Mouse (Mus musculus): ENCODE data around the gene Arhgef28.

Arhgef28 gene

DNA sequence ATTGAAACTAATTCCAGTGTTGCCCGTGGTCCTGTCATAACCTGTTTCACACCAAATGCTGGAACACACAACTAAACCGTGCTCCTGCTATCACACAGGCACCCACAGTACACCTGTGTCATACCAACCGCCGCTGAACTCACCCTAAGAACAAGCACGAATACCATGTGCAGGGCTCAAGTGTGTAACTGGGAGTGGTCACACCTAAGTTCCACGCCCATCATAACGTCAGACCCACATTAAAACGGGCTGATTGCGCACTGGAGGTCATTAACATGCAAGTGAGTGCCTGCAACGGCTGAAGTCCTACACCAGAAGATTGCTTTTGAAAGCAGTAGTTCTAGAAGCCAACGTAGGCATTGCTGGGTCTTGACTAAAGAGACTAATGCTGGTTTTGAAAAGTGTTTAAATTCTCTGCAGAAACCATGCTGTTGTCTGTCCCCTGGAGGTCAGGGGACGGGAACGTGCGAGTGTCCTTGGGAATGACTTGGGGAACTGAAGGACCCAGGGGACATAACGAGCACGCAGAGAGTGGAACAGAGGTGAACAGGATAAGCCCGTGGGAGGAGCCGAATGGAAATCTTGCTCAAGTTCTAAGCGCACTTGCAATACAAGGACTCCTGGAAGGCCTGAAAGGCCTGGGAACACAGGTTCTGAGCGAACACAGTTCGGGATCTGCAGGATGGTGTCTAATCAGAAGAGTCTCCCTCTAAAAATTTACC, 22.9 kb downstream of the Arhgef28 start:
- DNase-seq (ENCODE audit: low spot score in 2 of 2), result peak in 1 of 2 experiments; percentile 36

DNA sequence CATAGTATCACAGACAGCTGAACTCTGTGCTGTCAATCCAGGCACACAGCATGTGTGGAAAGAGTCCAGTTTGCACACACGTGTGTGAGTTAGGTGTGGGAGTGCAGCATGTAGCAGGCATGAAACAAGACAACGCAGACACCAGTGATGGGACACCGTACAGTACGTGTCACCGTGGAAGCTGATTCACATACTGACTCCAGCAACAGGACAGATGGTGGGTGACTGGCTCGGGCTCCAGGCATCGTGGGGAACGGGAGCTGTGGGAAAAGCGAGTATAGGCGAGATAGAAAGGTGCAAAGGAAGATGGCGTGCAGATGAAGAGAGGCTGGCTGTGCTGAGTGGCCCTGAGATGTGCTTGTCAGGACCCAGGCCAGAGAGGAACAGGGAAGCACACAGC, 23.9 kb downstream of the Arhgef28 start:
- DNase-seq (ENCODE audit: low spot score in 2 of 2), result no peak

DNA sequence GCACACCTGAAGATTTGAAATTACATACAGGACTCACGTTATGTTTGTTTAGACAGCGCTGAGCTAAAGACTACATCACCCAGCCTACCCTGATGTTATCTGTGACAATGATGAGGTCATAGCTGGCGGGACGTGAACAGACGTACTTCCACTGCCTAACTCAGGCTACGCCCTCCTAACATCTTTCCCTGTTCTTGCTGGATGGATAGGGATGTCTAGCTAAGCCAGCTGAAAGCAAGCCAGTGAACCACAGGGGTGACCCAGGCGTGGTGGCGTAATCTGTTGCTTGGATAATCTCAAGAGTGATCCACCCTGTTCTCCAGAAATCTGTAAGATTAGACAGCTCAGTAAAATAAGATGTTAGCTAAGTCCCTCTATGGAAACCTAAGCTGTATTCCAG, 25.6 kb downstream of the Arhgef28 start:
- peak in 1 of 2 experiments; percentile 48 for DNase-seq (ENCODE audit: low spot score in 2 of 2)

DNA sequence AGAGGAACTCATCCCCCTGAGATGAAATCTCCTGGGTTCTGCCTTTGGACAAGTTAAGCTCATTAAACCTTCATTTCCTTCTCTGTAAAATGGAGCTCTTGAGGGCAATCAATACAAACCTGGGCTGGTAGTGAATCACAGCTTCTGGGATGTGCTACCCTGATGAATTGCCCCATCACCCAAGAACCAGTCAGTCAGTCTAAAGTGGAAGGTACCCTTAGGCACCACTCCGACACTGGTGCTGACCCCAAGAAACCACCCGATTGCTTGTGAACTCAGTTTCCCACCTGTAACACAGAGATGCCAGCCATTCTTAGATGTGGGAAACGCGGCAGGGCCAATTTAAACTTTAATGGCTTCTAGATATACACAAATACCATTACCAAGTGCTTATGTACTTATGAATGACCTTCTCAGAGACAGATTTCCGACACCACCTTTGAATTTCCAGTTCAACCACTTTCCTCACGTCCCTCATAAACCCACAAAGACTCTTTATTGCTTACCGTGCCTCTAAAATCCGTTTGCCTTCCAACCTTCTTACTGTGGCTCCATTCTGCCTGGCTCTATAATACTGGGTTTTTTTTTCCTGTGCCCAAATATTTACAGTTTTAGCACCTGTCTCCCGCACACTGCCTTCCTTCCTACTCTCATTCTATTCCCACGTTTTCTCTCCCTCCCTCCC, 30.8 kb downstream of the Arhgef28 start:
- DNase-seq (ENCODE audit: low spot score in 2 of 2), result no peak

DNA sequence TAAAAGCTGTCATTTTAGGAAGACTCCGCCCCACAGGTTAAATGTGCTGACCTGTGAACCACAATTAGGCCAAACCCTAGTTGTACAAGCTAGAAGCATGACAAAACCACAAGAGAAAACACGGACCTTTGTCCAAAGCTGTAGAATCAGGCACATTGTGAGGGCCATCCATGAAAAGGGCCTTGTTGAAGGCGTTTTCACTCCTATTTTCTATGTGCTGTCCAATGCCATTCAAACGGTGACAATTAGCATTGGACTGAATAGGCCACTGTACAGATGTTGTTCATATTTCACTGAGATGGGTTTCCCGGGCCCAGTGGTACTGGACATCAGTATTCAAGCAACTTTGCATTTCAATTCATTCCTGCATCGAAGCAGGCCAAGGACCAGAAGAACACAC, 33.2 kb downstream of the Arhgef28 start:
- DNase-seq (ENCODE audit: low spot score in 2 of 2), result no peak

DNA sequence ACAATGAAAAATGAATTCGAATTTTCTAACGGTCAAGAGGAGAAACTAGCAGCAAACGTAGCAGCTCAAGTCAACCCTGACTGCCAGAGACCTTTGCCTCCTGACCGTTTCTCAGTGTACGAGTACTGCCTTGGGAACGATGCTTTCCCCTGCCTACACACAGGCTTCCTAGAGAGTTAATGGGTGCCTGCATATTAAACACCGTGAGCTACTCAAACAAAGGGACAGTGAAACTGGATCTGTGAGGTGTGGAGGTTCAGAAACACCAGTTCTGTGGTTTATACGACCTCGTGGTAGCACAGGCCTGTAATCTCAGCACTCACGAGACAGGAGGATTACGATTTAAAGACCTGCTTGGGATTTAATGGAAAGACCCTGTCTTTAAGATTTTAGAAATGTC, 33.9 kb downstream of the Arhgef28 start:
- DNase-seq (ENCODE audit: low spot score in 2 of 2), result no peak

DNA sequence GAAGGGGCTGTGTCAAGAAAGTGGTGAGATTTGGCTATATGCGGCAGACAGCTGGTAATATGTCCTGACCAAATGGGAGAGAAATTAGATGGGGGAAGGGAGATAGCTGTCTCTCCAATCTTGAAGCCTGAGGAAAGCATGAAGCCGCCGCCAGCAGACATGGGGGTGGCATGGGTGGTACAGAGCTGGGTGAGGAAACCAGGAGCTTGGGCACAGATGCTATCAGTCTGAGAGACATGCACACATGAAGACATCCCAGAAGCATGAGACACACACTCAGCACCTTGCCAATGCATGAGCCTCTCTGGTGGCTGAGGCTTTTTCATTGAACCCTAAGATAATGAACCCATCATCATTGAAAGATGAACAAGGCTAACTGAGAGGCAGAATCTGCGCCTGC, 34.5 kb downstream of the Arhgef28 start:
- no peak for DNase-seq (ENCODE audit: low spot score in 2 of 2)

DNA sequence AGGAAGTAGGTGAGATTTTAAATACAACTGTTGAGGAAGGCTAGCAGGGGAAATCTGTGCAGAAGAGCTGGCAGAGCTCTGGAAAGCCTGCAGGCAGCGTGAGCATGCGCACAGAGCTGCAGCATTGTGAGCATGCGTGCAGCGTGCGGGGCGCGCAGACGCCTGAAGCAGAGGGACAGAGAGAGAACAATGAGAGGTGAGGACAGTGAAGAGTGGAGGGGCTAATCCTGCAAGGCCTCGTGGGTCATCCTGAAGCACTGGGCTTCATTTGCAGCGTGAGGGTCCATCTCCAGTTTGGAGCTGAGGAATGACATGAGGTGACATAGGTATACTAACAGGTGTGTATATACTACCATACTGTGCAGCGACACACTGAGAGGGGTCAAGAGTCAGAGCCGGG, 35.0 kb downstream of the Arhgef28 start:
- DNase-seq (ENCODE audit: low spot score in 2 of 2), result no peak

DNA sequence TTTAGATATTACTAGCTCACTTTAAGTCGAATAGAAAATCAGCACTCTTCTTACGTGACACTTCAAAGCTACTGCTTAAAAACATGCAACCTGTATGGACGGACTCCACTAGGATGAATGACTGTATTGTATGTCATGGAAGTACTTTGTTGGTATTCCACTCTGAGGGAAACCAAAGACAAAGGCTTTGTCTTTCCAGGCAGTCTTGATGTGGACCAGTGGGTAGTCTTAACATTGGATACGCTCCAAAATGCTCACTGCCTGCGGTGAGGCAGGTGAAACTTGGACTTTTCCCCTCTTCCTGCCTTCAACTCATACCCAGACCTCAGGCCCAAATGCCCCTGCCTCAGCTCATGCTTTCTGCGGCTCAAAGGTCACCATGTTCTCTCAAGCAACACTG, 41.4 kb downstream of the Arhgef28 start:
- no peak for DNase-seq (ENCODE audit: low spot score in 2 of 2)

DNA sequence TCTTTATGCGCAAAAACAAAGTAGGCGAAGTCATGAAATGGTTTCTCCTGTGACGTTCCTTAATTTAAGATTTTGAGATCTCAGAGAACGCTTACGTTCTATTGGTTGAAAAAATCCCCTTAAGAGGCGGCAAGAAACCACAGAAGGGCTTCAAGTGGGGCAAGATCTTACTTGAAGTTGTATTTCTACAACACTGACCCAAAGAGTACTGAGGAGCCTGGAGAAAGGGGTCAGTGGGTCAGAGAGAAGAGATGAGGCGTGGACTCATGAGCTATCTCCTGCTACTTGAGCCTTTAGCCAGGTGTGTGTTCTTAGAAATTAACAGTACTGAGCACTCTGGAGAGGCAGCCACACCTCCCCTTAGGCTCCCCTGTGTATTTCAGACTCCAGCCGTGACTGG, 44.7 kb downstream of the Arhgef28 start:
- no peak for DNase-seq (ENCODE audit: low spot score in 2 of 2)

DNA sequence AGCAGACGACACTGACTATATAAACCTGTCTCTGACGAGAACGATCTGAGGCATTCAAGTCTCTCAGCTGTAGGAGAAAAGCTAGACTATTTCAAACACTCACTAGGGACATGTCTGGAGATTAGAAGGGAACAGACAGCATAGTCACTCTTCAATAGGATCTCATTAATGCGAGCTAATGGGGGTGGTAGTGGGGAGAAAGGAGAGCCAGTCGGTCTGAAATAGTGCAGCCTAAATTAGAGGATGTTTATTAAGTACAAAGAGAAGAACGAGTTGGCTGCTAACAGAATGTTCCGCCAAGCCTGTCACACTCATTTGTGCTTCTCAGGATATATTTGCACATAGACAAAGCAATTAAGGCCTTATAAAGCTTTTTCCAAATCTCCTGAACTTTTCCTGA, 49.6 kb downstream of the Arhgef28 start:
- DNase-seq (ENCODE audit: low spot score in 2 of 2), result no peak

DNA sequence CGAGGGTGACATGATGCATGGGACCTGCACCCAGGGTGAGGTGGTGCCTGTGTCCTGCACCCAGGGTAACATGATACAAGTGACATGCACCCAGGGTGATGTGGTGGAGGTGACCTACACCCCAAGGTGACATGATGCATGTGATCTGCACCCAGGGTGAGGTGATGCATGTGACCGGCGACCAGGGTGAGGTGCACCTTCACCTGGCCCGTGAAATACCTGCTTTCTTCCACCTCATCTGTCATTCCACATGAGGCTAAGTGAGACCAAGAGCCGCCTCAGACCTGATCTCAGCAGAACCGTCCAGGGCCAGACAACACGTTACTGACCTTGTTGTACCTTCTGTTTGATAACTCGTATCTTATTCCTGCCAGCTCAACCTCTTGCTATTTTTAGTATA, 53.5 kb downstream of the Arhgef28 start:
- DNase-seq (ENCODE audit: low spot score in 2 of 2), result no peak

DNA sequence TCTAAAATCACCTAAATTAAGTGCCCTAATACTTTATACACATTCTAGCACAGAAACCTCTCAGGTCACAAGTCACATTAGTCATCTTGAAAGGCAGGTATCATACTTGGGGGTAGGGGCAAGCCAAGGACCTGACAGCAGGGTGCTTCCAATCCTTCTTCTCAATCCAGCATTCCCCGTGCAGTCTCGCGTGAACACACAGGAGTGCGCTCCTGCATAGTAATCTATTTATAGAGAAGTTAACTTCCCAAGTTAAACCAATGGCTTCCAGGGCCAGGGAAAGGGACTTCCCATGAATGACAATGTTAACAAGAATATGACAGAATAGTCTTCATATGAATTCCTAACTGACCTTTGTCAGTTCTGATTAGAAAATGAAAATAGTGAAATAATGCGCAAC, 58.7 kb downstream of the Arhgef28 start:
- no peak for DNase-seq (ENCODE audit: low spot score in 2 of 2)

DNA sequence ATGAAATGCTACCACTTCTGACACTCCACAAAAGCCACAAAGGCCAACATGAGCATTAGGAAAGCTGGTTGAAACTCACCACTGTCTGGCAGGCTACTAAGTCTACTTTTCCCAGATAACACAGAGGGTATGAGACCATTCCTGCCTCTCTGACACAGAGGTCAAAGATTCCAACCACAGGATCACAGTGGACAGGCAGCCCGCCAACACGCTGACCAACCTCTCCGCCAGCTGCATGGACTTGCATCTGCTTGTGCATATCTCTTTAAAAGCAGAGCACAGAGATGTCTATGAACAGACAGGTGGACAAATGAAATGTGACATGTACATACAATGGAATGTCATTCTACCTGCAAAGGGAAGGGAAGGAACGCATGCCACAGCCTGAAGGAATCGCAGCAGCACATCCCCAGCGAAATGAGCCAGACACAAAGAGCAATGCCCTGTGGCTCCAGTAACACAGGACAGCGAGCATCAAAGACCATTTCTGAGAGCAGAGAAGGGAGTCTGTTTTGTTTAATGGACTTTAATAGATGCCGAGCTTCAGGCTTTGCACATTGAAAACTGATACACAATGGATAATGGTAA, 59.6 kb downstream of the Arhgef28 start:
- no peak for DNase-seq (ENCODE audit: low spot score in 2 of 2)

DNA sequence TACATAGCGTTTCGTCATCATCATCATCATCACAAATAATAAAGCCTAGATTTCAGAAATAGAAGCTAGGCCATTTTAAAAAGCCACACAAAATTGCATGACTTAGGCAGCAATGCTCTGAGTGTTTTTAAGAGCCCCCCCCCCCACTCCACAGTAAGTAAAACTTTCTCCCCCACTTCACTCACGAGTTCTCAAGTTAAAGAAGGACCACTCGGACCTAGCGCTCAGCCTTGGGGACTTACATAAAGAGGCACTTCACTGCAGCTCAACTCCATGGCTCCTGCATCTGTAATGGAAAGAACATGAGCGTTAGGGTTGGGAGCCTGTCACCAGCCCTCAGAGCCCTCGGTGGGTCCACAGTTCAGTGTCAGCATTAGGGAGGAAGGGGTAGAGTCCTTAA, 60.9 kb downstream of the Arhgef28 start:
- DNase-seq (ENCODE audit: low spot score in 2 of 2), result no peak

DNA sequence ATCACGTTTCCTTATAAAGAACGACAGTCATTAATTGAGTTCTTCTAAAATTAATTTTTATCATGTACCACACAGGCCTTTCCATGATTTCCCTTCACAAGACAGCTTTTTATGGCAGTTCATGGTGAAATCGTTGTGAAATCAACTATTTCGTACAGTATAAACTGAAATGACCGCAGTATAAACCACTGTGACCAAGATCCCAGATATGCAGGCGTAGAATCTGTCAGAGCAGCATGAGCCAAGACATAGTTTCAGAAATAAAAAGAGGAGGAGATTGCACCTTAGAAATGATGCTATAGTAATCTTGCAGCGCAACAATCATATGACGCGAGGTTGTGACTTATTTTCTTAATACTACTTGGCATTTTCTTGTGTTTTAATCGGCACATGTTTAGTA, 63.2 kb downstream of the Arhgef28 start:
- no peak for DNase-seq (ENCODE audit: low spot score in 2 of 2)

DNA sequence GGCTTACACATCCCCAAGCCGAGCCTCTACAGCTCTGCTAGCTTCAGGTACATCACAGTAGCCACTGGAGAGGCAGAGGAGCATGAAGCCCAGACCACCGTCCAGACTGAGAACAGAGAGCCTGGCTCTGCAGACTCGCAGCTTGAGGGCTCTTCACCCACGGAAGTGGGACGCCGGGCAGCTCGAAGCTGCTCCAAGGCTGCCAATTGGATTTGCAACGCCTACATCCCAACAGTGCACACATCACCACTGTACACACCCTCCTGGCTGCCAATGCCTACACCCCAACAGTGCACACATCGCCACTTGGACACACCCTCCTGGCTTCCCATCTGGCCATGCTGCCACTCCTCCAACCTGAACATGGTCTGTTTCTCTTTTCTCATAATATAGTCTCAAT, 65.6 kb downstream of the Arhgef28 start:
- no peak for DNase-seq (ENCODE audit: low spot score in 2 of 2)

DNA sequence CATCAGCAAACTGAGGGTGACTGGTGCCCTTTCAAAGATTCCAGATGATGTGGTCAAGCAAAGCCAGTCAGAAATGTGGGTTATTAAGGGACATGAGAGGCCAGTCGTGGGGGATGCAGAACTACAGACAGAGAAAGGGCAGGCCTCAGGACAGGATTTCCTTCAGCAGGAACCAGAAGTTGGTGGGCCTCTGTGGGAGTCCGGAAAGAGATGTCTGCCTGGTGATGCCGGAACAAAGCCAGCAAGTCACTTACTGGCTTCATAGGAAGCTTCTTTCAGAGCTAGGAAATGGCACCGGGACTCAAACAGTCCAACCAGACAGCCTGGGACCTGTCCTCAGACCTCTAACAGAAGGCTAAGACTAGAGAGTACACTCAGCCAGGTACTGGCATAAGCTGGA, 67.5 kb downstream of the Arhgef28 start:
- no peak for DNase-seq (ENCODE audit: low spot score in 2 of 2)

DNA sequence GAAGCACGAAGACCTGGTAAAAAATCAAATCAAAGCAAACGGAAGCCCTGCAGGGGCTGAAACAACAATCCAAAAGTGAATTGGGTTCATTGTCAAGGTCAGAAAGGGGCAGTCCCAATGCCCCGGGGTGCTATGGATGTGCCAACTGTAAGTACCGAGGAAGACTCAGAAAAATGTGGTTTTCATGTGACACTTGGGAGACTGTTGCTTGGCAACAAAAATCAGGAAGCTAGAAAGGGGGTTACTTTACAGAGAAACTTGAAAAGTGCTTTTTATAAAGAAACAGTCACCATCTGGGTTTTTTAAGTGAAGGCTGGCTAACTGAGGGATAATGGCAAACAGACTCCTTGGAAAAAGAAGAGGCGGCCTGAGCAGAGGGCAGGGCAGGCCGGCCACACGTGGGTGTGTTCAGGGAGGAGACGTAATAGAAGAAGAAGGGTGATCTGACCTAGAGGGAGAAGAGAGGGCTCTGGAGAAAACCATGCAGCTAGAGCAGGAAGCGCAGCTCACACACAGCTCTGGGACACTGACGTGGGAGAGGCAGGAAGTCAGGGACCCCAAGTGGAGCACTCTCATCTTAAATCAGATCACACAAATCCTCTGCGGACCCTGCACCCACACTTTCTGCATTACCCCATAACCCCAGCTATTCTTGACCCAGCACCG, 70.2 kb downstream of the Arhgef28 start:
- DNase-seq (ENCODE audit: low spot score in 2 of 2), result no peak

DNA sequence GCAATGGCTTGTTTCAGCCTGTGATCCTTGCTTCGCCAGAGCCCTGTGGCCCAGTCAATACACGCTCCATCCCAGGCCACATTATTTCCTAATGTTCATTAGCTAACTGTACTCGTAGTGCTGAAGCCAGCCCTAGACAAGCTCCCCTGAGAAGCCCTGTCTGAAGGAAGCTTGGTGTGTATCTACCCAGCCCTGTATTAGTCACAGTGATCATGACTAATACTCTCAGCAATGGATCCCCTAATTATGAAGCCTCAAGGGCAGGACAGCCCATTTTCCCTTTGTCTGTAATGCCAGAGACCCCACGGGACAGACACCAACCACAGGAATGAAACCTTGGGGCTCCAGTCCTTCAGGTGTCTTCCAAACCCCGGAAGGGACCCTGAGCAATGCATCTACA, 73.3 kb downstream of the Arhgef28 start:
- peak in 1 of 2 experiments; percentile 33 for DNase-seq (ENCODE audit: low spot score in 2 of 2)

DNA sequence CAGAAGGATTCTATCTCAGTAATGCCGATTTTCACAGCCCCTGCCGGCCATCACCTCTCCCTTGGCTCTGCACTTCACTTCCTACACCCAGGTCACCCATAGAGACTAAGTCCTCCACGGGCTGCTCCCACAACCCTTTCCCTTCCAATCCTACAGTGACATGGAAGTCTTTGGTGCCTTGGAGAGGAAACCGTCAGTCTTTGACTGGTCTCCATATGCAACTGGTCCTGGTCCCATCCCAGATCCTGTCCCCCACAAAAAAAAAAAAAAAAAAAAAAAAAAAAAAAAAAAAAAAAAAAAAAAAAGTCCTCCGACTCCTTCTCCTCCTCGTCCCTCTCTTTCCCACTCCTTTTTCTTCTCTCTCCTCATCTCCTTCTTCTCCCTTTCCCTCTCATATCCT, 74.0 kb downstream of the Arhgef28 start:
- no peak for DNase-seq (ENCODE audit: low spot score in 2 of 2)

DNA sequence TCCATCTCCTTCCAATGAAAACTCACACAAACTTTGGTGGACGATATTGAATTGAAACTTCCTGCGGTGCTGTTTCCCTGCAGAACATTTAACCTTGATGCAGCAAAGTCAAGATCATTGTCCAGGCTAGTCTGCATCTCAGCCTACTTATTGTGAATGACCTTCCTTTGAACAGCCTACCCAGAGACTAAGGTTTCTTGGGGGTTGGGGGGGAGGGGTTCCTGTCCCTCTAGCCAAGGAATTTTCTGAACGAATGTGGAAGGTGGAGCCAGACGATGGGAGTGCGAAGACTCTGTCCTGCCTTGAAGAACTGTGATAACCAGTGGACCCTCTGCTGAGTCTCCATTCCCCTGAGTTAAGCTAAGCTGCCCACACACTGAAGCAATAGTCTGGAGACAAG, 80.6 kb downstream of the Arhgef28 start:
- no peak for DNase-seq (ENCODE audit: low spot score in 2 of 2)

Measured in urinary bladder, postnatal 36 days (tissue).